Mouse (Mus musculus): Measurements from ENCODE around the gene Babam2. TPM values are rescaled to one million over a fixed set of nuclear protein-coding genes. Genes with fewer than 3 reads are reported as not detected.

Babam2 gene
- polyA plus RNA-seq, 1 experiment from 2014 or later = 35.7 TPM

Small RNA genes within 50 kb of the gene (microRNA-seq; reads per million reads assigned to microRNA genes)
- gene Mir3473e = not detected

Other genes starting within 250 kb of the Babam2 start
- 65.6 and 79.8 TPM in 2 replicates for gene Zfp512, start 245.3 kb upstream of the Babam2 start, polyA plus RNA-seq (2016; fragmentation: Nextera tagmentation; extraction: Ambion mirVana)
- not detected in 2 replicates for gene 4930548H24Rik, start 211.9 kb upstream of the Babam2 start, polyA plus RNA-seq (2016; fragmentation: Nextera tagmentation; extraction: Ambion mirVana)
- gene Gpn1, start 202.9 kb upstream of the Babam2 start, polyA plus RNA-seq (2016; fragmentation: Nextera tagmentation; extraction: Ambion mirVana) = 119 and 125 TPM in 2 replicates
- 34.0 and 34.4 TPM in 2 replicates for gene Slc4a1ap, start 170.7 kb upstream of the Babam2 start, polyA plus RNA-seq (2016; fragmentation: Nextera tagmentation; extraction: Ambion mirVana)
- 26.3 and 32.8 TPM in 2 replicates for gene Supt7l, start 169.9 kb upstream of the Babam2 start, polyA plus RNA-seq (2016; fragmentation: Nextera tagmentation; extraction: Ambion mirVana)
- 254 and 274 TPM in 2 replicates for gene Mrpl33, start 100.7 kb upstream of the Babam2 start, polyA plus RNA-seq (2016; fragmentation: Nextera tagmentation; extraction: Ambion mirVana)
- 4.9 and 5.0 TPM in 2 replicates for gene Rbks, start 57 bp upstream of the Babam2 start, polyA plus RNA-seq (2016; fragmentation: Nextera tagmentation; extraction: Ambion mirVana)

Measured in limb, embryonic 10.5 days (tissue).